Mouse (Mus musculus) kidney, adult 2 months (tissue): Measurements from ENCODE around the gene Hlf.

ENCODE experiments used
- CTCF ChIP-seq: fragments of 200-500 bp; conservative IDR thresholded peaks from 2 replicates; pipeline ENCODE4 v1.5.1; 2011; ENCODE audit warnings: low read depth, mild to moderate bottlenecking, control low read depth, low read length, moderate library complexity, mixed read lengths; ENCODE audit not compliant: insufficient read depth, insufficient read length
- POLR2A ChIP-seq: fragments of 200-500 bp; IDR thresholded peaks from one replicate; pipeline ENCODE4 v1.6.1; 2011; ENCODE audit warnings: low read depth, low read length, control low read depth

- TF ChIP-seq POLR2A = no peak
- no peak for TF ChIP-seq CTCF
Observed at GRCm38 (mm10) chr11:90326836-90327235, 63.9 kb downstream of the Hlf start.
